Mouse (Mus musculus) liver, adult 2 months (tissue): ENCODE measurements at regions not wholly inside any gene's neighbourhood (a gene's known extent, or its start where the extent isn't known, plus 50 kb on each side); places are given as distances from the start of the nearest gene placed in this dataset.

ENCODE experiments used
- CTCF ChIP-seq: fragments of 200-500 bp; IDR thresholded peaks from 2 replicates; pipeline ENCODE4 v1.5.1; 2011; ENCODE audit warnings: low read depth, low read length, control low read depth
- POLR2A ChIP-seq: fragments of 200-500 bp; IDR thresholded peaks from 2 replicates; pipeline ENCODE4 v1.6.1; 2011; ENCODE audit warnings: low read length, control low read depth; ENCODE audit not compliant: insufficient read depth; ENCODE audit errors: extremely low read depth

GRCm38 (mm10) chr3:31573849-31574248, 263.7 kb upstream of the Slc7a14 start:
- TF ChIP-seq CTCF (no peak), POLR2A (no peak)
